Mouse (Mus musculus): ENCODE data around the gene Cyp4f39. TPM values are rescaled to one million over a fixed set of nuclear protein-coding genes. Genes with fewer than 3 reads are reported as not detected.
A peak's percentile ranks its signal among the peaks of the same experiment; 100 is the strongest.

Gene Cyp4f39
- total and polyA plus RNA-seq, 3 experiments, result not detected

DNA sequence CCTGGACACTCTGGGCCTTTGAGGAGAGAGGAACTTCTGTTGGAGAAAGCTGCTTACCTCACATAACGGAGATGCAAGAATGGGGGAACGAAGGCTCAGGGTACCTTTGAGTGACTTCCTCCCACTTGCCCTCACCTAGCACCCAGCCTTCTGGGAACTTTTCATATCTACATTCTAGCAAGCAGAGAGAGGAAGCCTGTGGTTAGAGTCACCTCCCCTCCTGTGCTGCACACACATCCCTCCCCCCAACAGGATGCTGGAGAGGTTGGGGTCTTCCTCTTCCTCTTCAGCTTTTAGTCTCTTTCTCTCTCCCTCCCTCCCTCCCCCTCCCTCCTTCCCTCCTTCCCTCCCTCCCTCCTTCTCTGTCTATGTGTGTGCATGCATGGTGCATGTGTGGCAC lies 28.5 kb upstream of the Cyp4f39 start, which contains the start of gene Pglyrp2:
TSS of gene Pglyrp2 (minus strand) at position 134 of the 400 bp plus-strand sequence.
- no peaks in the 10 kb centered on the region for H3K79me2 ChIP-seq (ENCODE audit: control insufficient read depth, insufficient read depth, low read length, poor library complexity)
- DNase-seq (ENCODE audit: low read depth, low spot score), result peak; percentile 78
- TF ChIP-seq TAL1 (IDR thresholded peaks at IDR 0.05; ENCODE audit: low read length), result peak; percentile 13; the same call in 1 of the 2 replicates
- TF ChIP-seq EP300 (IDR thresholded peaks at IDR 0.05; ENCODE audit: low read depth in 1 of 2, low read length in 2 of 2), result peak in 1 of 2 experiments; percentile 27; a peak in 1 of 4 replicates
- no peak for TF ChIP-seq TCF12 (IDR thresholded peaks at IDR 0.05; ENCODE audit: low read depth, low read length)
- TF ChIP-seq HCFC1 (IDR thresholded peaks at IDR 0.05; ENCODE audit: low read depth, low read length), result 0 out of 2 replicates have a peak, but pooled peaks have one; percentile 36
- no peak for TF ChIP-seq ZNF384 (IDR thresholded peaks at IDR 0.05; ENCODE audit: low read depth, low read length)
- 0 out of 2 replicates have a peak, but pooled peaks have one; percentile 29 for TF ChIP-seq TBP (IDR thresholded peaks at IDR 0.05; ENCODE audit: low read depth, low read length)
- peaks cover 0 to 6% of the 10 kb centered on the region in 2 experiments; a peak in 2 of 4 replicates for H3K36me3 ChIP-seq (ENCODE audit: control insufficient read depth in 1 of 2, insufficient read depth in 2 of 2, low read length in 2 of 2)
- no peak within 1 kb of the TSS; a peak in 1 of 4 replicates for H3K4me3 ChIP-seq (ENCODE audit: control insufficient read depth in 1 of 2, insufficient read depth in 1 of 2, low read depth in 2 of 2, low read length in 2 of 2)
- 0 out of 2 replicates have a peak within 1 kb of the TSS, but pooled peaks have one; percentile 2 for H3K9ac ChIP-seq (ENCODE audit: control insufficient read depth, low read depth, low read length, poor library complexity, severe bottlenecking)
- H3K27me3 ChIP-seq (ENCODE audit: control insufficient read depth in 1 of 2, insufficient read depth in 2 of 2, low read length in 2 of 2), result peaks cover 0 to 3% of the 10 kb centered on the region in 2 experiments; a peak in 3 of 4 replicates
- H3K4me1 ChIP-seq (ENCODE audit: control insufficient read depth in 1 of 2, insufficient read depth in 2 of 2, low read length in 2 of 2), result peaks cover 2 to 9% of the 10 kb centered on the region in 2 experiments; a peak in 3 of 4 replicates
- no peaks in the 10 kb centered on the region for H3K9me3 ChIP-seq (replicated peaks; ENCODE audit: insufficient read depth, low read length)
- H3K27ac ChIP-seq (ENCODE audit: control insufficient read depth, low read depth, low read length), result peak within 1 kb of the TSS; percentile 14; the same call in 1 of the 2 replicates

GRCm38 (mm10) chr17:32426610-32427009 lies 25.9 kb upstream of the Cyp4f39 start:
- H3K4me1 ChIP-seq (ENCODE audit: control insufficient read depth in 1 of 2, insufficient read depth in 2 of 2, low read length in 2 of 2), result peaks cover 2 to 9% of the 10 kb centered on the region in 2 experiments; a peak in 3 of 4 replicates
- no peak overlapping the region for H3K27ac ChIP-seq (ENCODE audit: control insufficient read depth, low read depth, low read length)
- TF ChIP-seq RCOR1 (IDR thresholded peaks at IDR 0.05; ENCODE audit: low read depth, low read length) (no peak), NRF1 (IDR thresholded peaks at IDR 0.05; ENCODE audit: insufficient read depth, low read depth, low read length, poor library complexity, severe bottlenecking) (no peak), TAL1 (IDR thresholded peaks at IDR 0.05; ENCODE audit: low read length) (no peak), UBTF (IDR thresholded peaks at IDR 0.05; ENCODE audit: borderline replicate concordance, insufficient read depth, low read depth, low read length) (no peak), EP300 (IDR thresholded peaks at IDR 0.05; ENCODE audit: low read depth in 1 of 2, low read length in 2 of 2) (no peak), MEF2A (IDR thresholded peaks at IDR 0.05; ENCODE audit: extremely low read depth, insufficient replicate concordance, low read depth, low read length, poor library complexity, severe bottlenecking) (no peak), MYB (IDR thresholded peaks at IDR 0.05; ENCODE audit: low read depth, low read length) (no peak), NELFE (IDR thresholded peaks at IDR 0.05; ENCODE audit: low read depth, low read length) (no peak), ZMIZ1 (IDR thresholded peaks at IDR 0.05; ENCODE audit: low read depth, low read length) (no peak), GATA1 (IDR thresholded peaks at IDR 0.05; ENCODE audit: low read depth, low read length) (no peak), ZKSCAN1 (IDR thresholded peaks at IDR 0.05; ENCODE audit: low read depth, low read length) (no peak)
- DNase-seq (ENCODE audit: low read depth, low spot score), result no peak
- H3K27me3 ChIP-seq (ENCODE audit: control insufficient read depth in 1 of 2, insufficient read depth in 2 of 2, low read length in 2 of 2), result peaks cover 0 to 3% of the 10 kb centered on the region in 2 experiments; a peak in 3 of 4 replicates
- no peaks in the 10 kb centered on the region for H3K9me3 ChIP-seq (replicated peaks; ENCODE audit: insufficient read depth, low read length)
- peaks cover 0 to 6% of the 10 kb centered on the region in 2 experiments; a peak in 2 of 4 replicates for H3K36me3 ChIP-seq (ENCODE audit: control insufficient read depth in 1 of 2, insufficient read depth in 2 of 2, low read length in 2 of 2)
- H3K4me3 ChIP-seq (ENCODE audit: control insufficient read depth in 1 of 2, insufficient read depth in 1 of 2, low read depth in 2 of 2, low read length in 2 of 2), result no peak overlapping the region
- H3K9ac ChIP-seq (ENCODE audit: control insufficient read depth, low read depth, low read length, poor library complexity, severe bottlenecking), result no peak overlapping the region
- no peaks in the 10 kb centered on the region for H3K79me2 ChIP-seq (ENCODE audit: control insufficient read depth, insufficient read depth, low read length, poor library complexity)

All from MEL (cell line).